Mouse (Mus musculus) C2C12 (cell line): ENCODE measurements at regions not wholly inside any gene's neighbourhood (a gene's known extent, or its start where the extent isn't known, plus 50 kb on each side); places are given as distances from the start of the nearest gene placed in this dataset.

Experiments used
- H3K27me3 ChIP-seq: one replicate; pipeline ENCODE4 v1.6.1; 2011; ENCODE audit not compliant: control insufficient read depth, insufficient read depth, insufficient read length
- H3K36me3 ChIP-seq: one replicate; pipeline ENCODE4 v1.6.1; 2011; ENCODE audit not compliant: control insufficient read depth, insufficient read depth
- H3K4me3 ChIP-seq: one replicate; pipeline ENCODE4 v1.5.1; 2011; ENCODE audit warnings: mild to moderate bottlenecking, control low read depth; ENCODE audit not compliant: poor library complexity, insufficient read depth, severe bottlenecking
- H3K79me2 ChIP-seq: one replicate; pipeline ENCODE4 v1.6.1; 2011; ENCODE audit not compliant: control insufficient read depth, insufficient read depth
- H3K79me3 ChIP-seq: one replicate; pipeline ENCODE4 v1.6.1; 2011; ENCODE audit warnings: low read depth, control low read depth
- H3ac ChIP-seq: one replicate; pipeline ENCODE3; 2011; ENCODE audit warnings: low read depth; ENCODE audit not compliant: control insufficient read depth, insufficient read length
- CEBPB ChIP-seq: IDR thresholded peaks from one replicate; pipeline ENCODE4 v1.6.1; 2011; ENCODE audit warnings: low read depth, mild to moderate bottlenecking, control low read depth, moderate library complexity
- CTCF ChIP-seq: IDR thresholded peaks from one replicate; pipeline ENCODE4 v1.5.1; 2011; ENCODE audit not compliant: control insufficient read depth, insufficient read depth, insufficient read length
- FOSL1 ChIP-seq: IDR thresholded peaks from one replicate; pipeline ENCODE4 v1.8.0; 2011; ENCODE audit warnings: mild to moderate bottlenecking, low read length; ENCODE audit not compliant: poor library complexity, insufficient read depth, severe bottlenecking
- MAX ChIP-seq: IDR thresholded peaks from one replicate; pipeline ENCODE4 v1.6.1; 2011; ENCODE audit warnings: mild to moderate bottlenecking, control low read depth
- MYOD1 ChIP-seq: IDR thresholded peaks from one replicate; pipeline ENCODE4 v1.6.1; 2011; ENCODE audit warnings: low read depth; ENCODE audit not compliant: control insufficient read depth, insufficient read length
- MYOG ChIP-seq: IDR thresholded peaks from one replicate; pipeline ENCODE4 v1.6.1; 2011; ENCODE audit not compliant: control insufficient read depth, insufficient read length; ENCODE audit errors: extremely low read depth
- USF1 ChIP-seq: IDR thresholded peaks from one replicate; pipeline ENCODE4 v1.6.1; 2011; ENCODE audit warnings: low read depth, mild to moderate bottlenecking, control low read depth, moderate library complexity

- no peaks in the 10 kb centered on the region for H3K79me2 ChIP-seq
- no peaks in the 10 kb centered on the region for H3K27me3 ChIP-seq
- TF ChIP-seq MYOD1 = no peak
- TF ChIP-seq MYOG = no peak
- TF ChIP-seq CEBPB = no peak
- no peak overlapping the region for H3K4me3 ChIP-seq
- H3ac ChIP-seq = no peak overlapping the region
- no peaks in the 10 kb centered on the region for H3K36me3 ChIP-seq
- no peaks in the 10 kb centered on the region for H3K79me3 ChIP-seq
Observed at GRCm38 (mm10) chr13:106525406-106526206, 411.2 kb downstream of the Ipo11 start.

GRCm38 (mm10) chr13:106514510-106515169, 422.1 kb downstream of the Ipo11 start:
- Histone ChIP-seq H3K36me3 (no peaks in the 10 kb centered on the region), H3K27me3 (no peaks in the 10 kb centered on the region), H3K79me3 (no peaks in the 10 kb centered on the region), H3ac (no peak overlapping the region), H3K79me2 (no peaks in the 10 kb centered on the region), H3K4me3 (no peak overlapping the region)
- TF ChIP-seq MYOG (no peak), MAX (no peak), CEBPB (no peak), MYOD1 (no peak), USF1 (no peak)

- no peaks in the 10 kb centered on the region for H3K79me2 ChIP-seq
- no peaks in the 10 kb centered on the region for H3K36me3 ChIP-seq
- H3K4me3 ChIP-seq = no peak overlapping the region
- no peaks in the 10 kb centered on the region for H3K79me3 ChIP-seq
- TF ChIP-seq CTCF = no peak
- no peak for TF ChIP-seq MYOG
- no peak for TF ChIP-seq FOSL1
- TF ChIP-seq MYOD1 = no peak
- H3ac ChIP-seq = no peak overlapping the region
- no peaks in the 10 kb centered on the region for H3K27me3 ChIP-seq
Observed at GRCm38 (mm10) chr13:106513669-106514068, 423.1 kb downstream of the Ipo11 start.

- H3K79me2 ChIP-seq = no peaks in the 10 kb centered on the region
- no peaks in the 10 kb centered on the region for H3K36me3 ChIP-seq
- TF ChIP-seq FOSL1 (no peak), MAX (no peak), MYOG (no peak), USF1 (no peak), CEBPB (no peak), MYOD1 (no peak), CTCF (no peak)
- no peak overlapping the region for H3K4me3 ChIP-seq
- H3K79me3 ChIP-seq = no peaks in the 10 kb centered on the region
- no peaks in the 10 kb centered on the region for H3K27me3 ChIP-seq
- no peak overlapping the region for H3ac ChIP-seq
Observed at GRCm38 (mm10) chr13:106510435-106510834, 426.3 kb downstream of the Ipo11 start.

- H3K36me3 ChIP-seq = no peaks in the 10 kb centered on the region
- no peaks in the 10 kb centered on the region for H3K27me3 ChIP-seq
- H3ac ChIP-seq = no peak overlapping the region
- no peak for TF ChIP-seq MAX
- no peaks in the 10 kb centered on the region for H3K79me2 ChIP-seq
- H3K4me3 ChIP-seq = no peak overlapping the region
- no peaks in the 10 kb centered on the region for H3K79me3 ChIP-seq
Observed at GRCm38 (mm10) chr13:106501273-106501672, 435.5 kb downstream of the Ipo11 start.

- no peak for TF ChIP-seq MYOG
- TF ChIP-seq MYOD1 = no peak
- TF ChIP-seq MAX = no peak
- no peak for TF ChIP-seq CEBPB
- TF ChIP-seq USF1 = no peak
- TF ChIP-seq CTCF = no peak
- TF ChIP-seq FOSL1 = no peak
- Histone ChIP-seq H3K4me3 (no peak overlapping the region), H3K36me3 (no peaks in the 10 kb centered on the region), H3ac (no peak overlapping the region), H3K27me3 (no peaks in the 10 kb centered on the region), H3K79me2 (no peaks in the 10 kb centered on the region), H3K79me3 (no peaks in the 10 kb centered on the region)
Observed at GRCm38 (mm10) chr13:106471264-106471663, 465.5 kb downstream of the Ipo11 start.
